Mouse (Mus musculus): ENCODE data around the gene Dscaml1. TPM values are rescaled to one million over a fixed set of nuclear protein-coding genes. Genes with fewer than 3 reads are reported as not detected.

Gene Dscaml1
- polyA plus RNA-seq, 1 experiment from 2014 or later: 11.2 TPM

DNA sequence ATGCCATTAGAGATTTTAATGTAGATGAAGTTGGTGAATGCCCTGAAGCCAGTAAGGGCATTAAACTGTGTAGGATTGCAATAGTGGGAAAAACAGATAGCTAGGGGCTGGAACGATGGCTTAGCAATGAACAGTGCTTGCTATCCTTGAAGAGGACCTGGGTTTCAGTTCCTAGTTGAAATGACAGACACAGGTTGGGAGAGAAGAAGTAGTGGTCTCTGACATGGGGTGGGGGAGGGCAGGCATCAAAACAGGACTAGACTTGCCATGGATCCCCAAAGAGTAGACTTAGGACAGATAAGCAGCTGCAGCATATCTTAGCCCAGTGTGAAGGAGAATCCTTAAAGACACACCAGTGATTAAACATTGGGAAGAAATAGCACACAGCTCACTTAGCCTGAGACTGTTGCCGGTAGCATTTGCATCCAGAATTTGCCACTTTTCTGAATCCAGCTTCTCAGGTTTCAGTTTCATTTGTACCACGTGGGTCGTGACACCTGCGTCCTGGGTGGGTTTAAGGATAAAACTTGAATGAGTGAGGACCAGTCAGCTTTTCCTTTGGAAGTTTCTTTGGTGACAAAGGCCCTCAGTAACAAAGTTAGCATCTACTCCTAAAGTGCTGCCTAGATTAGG is 75.0 kb downstream of the Dscaml1 start:
- no peak overlapping the region for H3K4me2 ChIP-seq
- H3K9me3 ChIP-seq: no peaks in the 10 kb centered on the region
- H3K4me3 ChIP-seq: no peak overlapping the region
- no peaks in the 10 kb centered on the region for H3K27me3 ChIP-seq
- no peaks in the 10 kb centered on the region for H3K36me3 ChIP-seq
- no peak overlapping the region for H3K9ac ChIP-seq
- H3K4me1 ChIP-seq (replicated peaks): peaks cover 43% of the 10 kb centered on the region
- 66% methylated on average over 5 of the region's 5 CpGs for WGBS
- no peak overlapping the region for H3K27ac ChIP-seq
- no peak for ATAC-seq (ENCODE audit: low FRiP score)

DNA sequence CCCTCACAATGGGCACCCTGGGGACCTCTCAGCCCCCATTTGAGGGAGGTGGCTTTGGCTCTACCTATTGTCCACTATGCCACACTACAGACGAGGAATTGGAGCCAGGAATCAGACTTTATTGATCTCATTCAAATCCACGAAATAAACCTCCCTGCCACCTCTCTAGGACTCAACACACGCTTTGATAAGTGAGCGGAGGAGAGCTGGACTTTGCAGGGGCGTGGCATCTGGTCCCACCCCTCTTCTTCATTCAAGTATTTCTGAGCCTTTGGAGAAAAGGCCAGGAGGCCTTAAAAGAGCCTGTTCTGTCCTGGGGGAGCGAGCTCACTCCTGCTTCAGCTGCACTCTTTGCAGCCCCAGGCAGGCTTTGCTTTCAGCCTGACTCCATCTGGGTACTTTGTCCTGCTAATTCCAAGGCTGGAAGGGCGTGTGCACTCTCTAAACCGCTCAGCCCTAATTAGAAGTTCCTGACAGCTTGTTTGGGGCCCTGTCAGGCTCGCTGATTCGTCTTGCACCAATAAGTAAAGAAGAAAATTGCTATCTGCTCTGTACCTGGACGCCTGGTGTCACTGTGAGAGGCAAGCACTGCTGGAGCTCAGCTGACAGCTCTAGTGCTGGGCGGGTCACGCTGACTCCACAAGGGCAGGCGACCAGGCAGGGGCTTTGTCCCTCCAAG is 75.7 kb downstream of the Dscaml1 start:
- no peak overlapping the region for H3K27ac ChIP-seq
- no peaks in the 10 kb centered on the region for H3K27me3 ChIP-seq
- H3K4me3 ChIP-seq: no peak overlapping the region
- H3K9me3 ChIP-seq: no peaks in the 10 kb centered on the region
- ATAC-seq (ENCODE audit: low FRiP score): no peak
- no peak overlapping the region for H3K4me2 ChIP-seq
- peaks cover 46% of the 10 kb centered on the region for H3K4me1 ChIP-seq (replicated peaks)
- 16% methylated on average over 14 of the region's 14 CpGs for whole genome bisulfite sequencing
- H3K36me3 ChIP-seq: no peaks in the 10 kb centered on the region
- peak overlapping the region; percentile 9; the same call in 1 of the 2 replicates for H3K9ac ChIP-seq

DNA sequence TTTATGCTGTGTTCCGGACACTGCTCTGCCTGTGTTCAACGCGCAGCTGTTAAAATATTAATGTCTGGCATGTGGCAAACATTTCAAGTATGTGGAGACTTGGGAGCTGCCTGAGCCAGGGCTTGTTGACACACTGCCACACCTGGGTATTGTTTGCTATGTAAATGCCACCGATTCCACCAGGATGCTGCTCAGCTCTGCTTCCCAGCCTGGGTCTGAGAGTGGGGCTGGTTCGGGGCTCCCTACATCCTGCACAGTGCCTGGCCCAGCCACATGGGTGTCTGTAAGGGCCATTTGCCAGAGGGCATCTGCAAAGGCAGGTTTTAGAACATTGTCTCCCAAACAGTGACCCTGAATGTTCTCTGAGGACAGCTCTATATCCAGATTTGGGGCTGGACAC is 78.5 kb downstream of the Dscaml1 start:
- Histone ChIP-seq H3K9me3 (no peaks in the 10 kb centered on the region), H3K4me2 (no peak overlapping the region), H3K27ac (peak overlapping the region; percentile 40), H3K4me1 (replicated peaks) (peaks cover 51% of the 10 kb centered on the region), H3K27me3 (no peaks in the 10 kb centered on the region), H3K4me3 (no peak overlapping the region), H3K9ac (0 out of 2 replicates have a peak overlapping the region, but pooled peaks have one; percentile 6), H3K36me3 (no peaks in the 10 kb centered on the region)
- 48% methylated on average over 5 of the region's 5 CpGs for WGBS
- no peak for ATAC-seq (ENCODE audit: low FRiP score)

DNA sequence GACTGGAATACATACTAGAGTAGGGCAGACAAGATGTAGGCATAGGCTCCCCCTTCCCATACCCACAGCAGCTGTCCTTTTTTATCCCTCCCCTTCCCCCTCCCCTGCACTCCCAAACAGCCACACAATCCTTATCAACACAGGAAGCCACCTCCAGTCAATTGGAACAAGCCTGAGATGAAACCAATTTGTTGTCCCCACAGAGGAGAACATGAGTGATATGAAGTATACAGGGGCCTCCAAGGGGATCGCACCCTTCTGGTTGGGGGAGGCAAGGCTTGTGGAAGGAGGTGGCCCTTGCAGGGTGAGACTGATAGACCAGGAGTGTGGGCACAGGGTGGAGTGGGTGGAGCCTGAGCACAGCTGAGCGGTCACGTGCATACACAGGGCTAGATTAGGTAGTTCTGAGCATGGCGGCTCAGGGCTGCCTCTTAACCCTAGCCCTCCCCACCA is 79.1 kb downstream of the Dscaml1 start:
- Histone ChIP-seq H3K4me1 (replicated peaks) (peaks cover 53% of the 10 kb centered on the region), H3K27ac (peak overlapping the region; percentile 40; the same call in 1 of the 2 replicates)

DNA sequence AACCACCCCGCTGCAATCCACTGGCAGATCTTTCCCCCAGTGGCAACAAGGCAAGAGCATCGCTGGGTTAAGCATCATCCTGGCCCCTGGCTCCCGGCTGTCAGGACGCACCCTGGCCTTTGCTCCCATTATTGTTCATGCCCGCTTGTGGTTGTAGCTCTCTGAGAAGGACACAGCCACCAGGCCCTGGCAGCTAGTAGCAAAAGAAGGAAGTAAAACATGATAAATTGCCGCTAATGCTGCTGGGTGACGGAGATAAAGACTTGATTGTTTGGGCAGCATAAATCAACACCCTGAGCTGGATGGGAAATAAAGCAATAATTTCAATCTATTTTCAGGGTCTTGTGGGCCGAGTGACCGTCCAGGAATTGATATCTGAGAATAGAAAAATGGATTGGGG is 81.1 kb downstream of the Dscaml1 start:
- Histone ChIP-seq H3K4me1 (replicated peaks) (peaks cover 43% of the 10 kb centered on the region), H3K27ac (peak overlapping the region; percentile 60; the same call in 1 of the 2 replicates), H3K36me3 (no peaks in the 10 kb centered on the region), H3K9ac (no peak overlapping the region), H3K4me3 (no peak overlapping the region), H3K4me2 (no peak overlapping the region), H3K27me3 (no peaks in the 10 kb centered on the region), H3K9me3 (no peaks in the 10 kb centered on the region)
- WGBS: 36% methylated on average over 9 of the region's 9 CpGs
- ATAC-seq (ENCODE audit: low FRiP score): no peak

More for the DNA sequence above, 79.1 kb downstream of the Dscaml1 start:
- ATAC-seq (ENCODE audit: low FRiP score): peak; percentile 74
- Histone ChIP-seq H3K4me3 (no peak overlapping the region), H3K27me3 (no peaks in the 10 kb centered on the region), H3K9ac (no peak overlapping the region), H3K36me3 (no peaks in the 10 kb centered on the region), H3K9me3 (no peaks in the 10 kb centered on the region), H3K4me2 (no peak overlapping the region)
- WGBS: 51% methylated on average over 4 of the region's 4 CpGs

DNA sequence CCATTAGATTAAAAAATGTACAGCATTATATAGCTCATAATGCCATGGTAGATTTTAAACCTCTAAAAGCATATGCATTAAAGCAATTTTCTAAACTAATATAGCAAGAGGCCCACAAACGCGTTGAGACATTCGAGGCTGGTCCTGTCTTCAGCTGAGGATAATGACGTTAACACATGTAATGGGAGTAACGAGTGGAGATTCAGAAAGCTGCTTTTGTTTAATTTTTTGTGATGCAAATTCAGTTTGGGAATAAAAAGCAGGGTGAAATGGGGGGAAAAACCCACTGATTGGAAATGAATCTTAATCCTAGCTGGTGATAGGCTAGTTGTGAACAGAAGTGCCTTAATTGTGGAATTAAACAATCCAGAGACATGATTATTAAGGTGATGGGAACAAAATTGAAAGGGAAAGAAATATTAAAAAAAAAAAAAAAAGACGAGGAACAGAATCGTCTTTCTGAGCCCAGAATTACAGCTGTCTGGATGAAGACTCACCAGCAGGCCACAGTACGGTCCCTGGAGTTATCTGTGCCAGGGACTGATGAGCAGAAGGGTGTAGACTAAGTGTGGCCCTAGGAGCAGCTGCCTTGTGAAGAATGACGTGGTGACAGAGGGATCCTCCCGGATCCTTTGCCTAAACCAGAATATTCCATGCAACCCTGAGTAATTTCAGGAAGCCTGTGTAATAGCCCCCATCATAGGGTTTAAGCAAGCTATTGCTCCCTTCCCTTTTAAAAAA is 84.5 kb downstream of the Dscaml1 start:
- no peak overlapping the region for H3K9ac ChIP-seq
- peak overlapping the region; percentile 24; the same call in 1 of the 2 replicates for H3K27ac ChIP-seq
- H3K4me2 ChIP-seq: no peak overlapping the region
- no peak overlapping the region for H3K4me3 ChIP-seq
- H3K27me3 ChIP-seq: no peaks in the 10 kb centered on the region
- WGBS: 51% methylated on average over 10 of the region's 10 CpGs
- peaks cover 36% of the 10 kb centered on the region for H3K4me1 ChIP-seq (replicated peaks)
- ATAC-seq (ENCODE audit: low FRiP score): no peak
- no peaks in the 10 kb centered on the region for H3K9me3 ChIP-seq
- H3K36me3 ChIP-seq: no peaks in the 10 kb centered on the region

DNA sequence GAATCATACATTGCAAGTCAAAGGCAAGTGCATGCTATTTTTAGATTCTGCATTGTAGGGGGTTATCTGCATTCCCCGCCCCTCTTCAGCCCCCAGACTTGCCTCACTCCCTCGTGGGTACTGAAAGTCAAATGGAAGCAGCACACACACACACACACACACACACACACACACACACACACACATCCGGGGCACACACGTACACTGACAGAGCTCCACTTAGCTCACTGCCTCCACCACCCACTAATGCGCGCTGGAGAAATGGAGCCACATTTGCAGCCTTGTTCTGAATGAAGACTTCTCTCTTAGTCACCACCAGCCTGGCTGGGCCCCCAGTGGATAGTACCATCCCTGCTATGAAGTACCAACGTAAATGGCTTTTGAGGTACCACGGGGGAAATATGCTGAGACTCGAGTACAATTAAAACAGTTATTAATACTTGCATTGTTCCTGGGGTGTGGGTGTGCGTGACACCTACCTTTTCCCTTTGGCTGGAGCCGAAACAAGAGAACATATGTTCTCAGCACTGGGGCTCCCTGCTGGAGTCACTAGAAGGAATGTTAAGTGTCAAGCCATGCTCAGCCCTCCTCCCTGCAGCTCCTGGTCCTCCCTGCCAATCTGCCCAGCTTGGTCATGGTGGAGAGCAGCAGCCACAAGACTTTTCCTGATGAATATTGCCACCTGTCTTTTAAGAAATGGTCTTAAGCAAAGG is 91.7 kb downstream of the Dscaml1 start:
- Histone ChIP-seq H3K4me3 (no peak overlapping the region), H3K36me3 (no peaks in the 10 kb centered on the region), H3K4me2 (no peak overlapping the region), H3K27ac (no peak overlapping the region), H3K9ac (no peak overlapping the region), H3K27me3 (0 out of 2 replicates have a peak, but pooled peaks cover 3% of the 10 kb centered on the region), H3K9me3 (no peaks in the 10 kb centered on the region), H3K4me1 (replicated peaks) (peaks cover 16% of the 10 kb centered on the region; the same call in 1 of the 2 replicates)
- no peak for ATAC-seq (ENCODE audit: low FRiP score)
- WGBS: 67% methylated on average over 11 of the region's 11 CpGs

DNA sequence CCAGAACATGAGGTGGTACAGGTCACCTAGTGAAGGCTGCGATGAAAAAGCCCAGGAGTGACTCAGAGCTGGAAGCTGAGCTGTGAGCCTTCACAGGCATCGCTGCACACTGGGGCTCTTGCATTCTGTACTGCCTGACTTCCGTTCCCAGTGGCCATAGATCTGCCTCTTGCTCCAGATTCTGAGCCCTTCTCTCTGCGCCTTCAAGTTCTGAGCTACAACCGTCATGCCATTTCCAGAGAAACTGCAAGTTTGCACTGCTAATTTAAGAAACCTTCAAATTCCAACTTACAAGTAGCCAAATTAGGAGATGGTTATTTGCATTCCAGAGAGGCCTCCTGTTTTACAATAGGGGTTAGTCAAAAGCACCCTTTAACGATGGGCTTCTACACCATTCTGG is 93.4 kb downstream of the Dscaml1 start:
- no peak for ATAC-seq (ENCODE audit: low FRiP score)
- Histone ChIP-seq H3K4me3 (no peak overlapping the region), H3K4me1 (replicated peaks) (0 out of 2 replicates have a peak, but pooled peaks cover 9% of the 10 kb centered on the region), H3K4me2 (no peak overlapping the region), H3K27me3 (0 out of 2 replicates have a peak, but pooled peaks cover 3% of the 10 kb centered on the region), H3K36me3 (no peaks in the 10 kb centered on the region), H3K9ac (no peak overlapping the region), H3K9me3 (no peaks in the 10 kb centered on the region), H3K27ac (no peak overlapping the region)
- WGBS: 87% methylated on average over 6 of the region's 6 CpGs

DNA sequence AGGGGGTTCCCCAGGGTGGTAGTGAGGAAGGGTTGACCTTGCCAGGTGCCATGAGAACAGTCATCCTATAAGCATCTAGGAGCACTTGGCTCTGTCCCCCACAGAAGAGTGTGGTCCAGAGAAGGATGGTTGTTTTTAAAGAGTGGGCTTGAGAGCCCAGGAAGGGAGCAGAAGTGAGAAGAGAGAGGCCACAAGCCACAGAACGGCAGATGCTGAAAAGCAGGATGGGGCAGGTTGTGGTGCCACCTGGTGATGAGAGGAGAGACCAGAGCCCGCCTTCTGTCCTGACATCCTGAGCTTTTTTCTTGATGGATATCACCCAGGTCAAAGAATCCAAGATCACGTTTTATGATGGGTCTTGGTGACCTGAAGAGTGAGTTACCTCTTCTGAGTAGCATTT is 96.4 kb downstream of the Dscaml1 start:
- Histone ChIP-seq H3K27me3 (0 out of 2 replicates have a peak, but pooled peaks cover 3% of the 10 kb centered on the region), H3K4me1 (replicated peaks) (0 out of 2 replicates have a peak, but pooled peaks cover 9% of the 10 kb centered on the region), H3K9me3 (no peaks in the 10 kb centered on the region), H3K36me3 (no peaks in the 10 kb centered on the region), H3K4me3 (no peak overlapping the region), H3K4me2 (no peak overlapping the region), H3K27ac (no peak overlapping the region), H3K9ac (no peak overlapping the region)
- no peak for ATAC-seq (ENCODE audit: low FRiP score)
- whole genome bisulfite sequencing: 76% methylated on average over 3 of the region's 3 CpGs

DNA sequence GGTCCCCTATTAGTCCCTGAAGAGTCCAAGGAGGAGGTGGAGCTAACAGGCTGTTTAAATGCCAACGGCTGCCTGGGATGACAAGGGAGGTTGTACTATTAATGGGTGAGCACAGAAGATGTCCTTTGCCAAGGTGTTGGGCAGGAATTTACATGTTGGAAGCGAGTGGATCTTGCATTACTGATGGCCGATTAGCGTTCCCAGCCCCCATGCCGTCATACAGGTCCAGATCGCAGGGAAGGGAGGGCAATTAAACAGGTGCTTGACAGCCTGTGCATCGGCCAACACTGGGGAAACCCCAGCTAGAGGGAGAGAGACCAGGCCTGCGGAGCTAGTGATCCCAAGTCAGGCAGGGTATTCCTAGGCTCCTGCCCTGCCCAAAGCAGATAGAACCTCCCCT is 98.1 kb downstream of the Dscaml1 start:
- ATAC-seq (ENCODE audit: low FRiP score): no peak
- Histone ChIP-seq H3K4me1 (replicated peaks) (peaks cover 7% of the 10 kb centered on the region), H3K36me3 (no peaks in the 10 kb centered on the region), H3K27ac (no peak overlapping the region), H3K9me3 (no peaks in the 10 kb centered on the region), H3K4me3 (no peak overlapping the region), H3K9ac (no peak overlapping the region), H3K27me3 (0 out of 2 replicates have a peak, but pooled peaks cover 3% of the 10 kb centered on the region), H3K4me2 (no peak overlapping the region)
- 78% methylated on average over 8 of the region's 8 CpGs for WGBS

DNA sequence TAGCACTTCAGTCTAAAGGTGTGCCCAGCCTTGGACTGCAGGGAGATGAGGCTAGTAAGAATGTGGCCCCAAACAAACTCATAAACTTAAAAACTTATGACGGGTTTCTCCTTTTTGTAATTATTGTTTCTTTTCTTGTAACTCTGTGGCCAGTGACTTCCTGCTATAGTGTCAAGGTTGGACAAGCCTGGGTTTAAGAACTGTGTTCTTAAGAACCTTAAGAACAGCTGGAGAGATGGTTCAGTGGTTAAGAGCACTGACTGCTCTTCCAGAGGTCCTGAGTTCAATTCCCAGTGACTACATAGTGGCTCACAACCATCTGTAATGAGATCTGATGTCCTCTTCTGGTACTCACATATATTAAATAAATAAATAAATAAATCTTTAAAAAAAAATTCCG is 106.8 kb downstream of the Dscaml1 start:
- Histone ChIP-seq H3K4me1 (replicated peaks) (peaks cover 62% of the 10 kb centered on the region), H3K9me3 (no peaks in the 10 kb centered on the region), H3K4me3 (no peak overlapping the region), H3K27ac (no peak overlapping the region), H3K4me2 (no peak overlapping the region), H3K27me3 (no peaks in the 10 kb centered on the region), H3K36me3 (no peaks in the 10 kb centered on the region), H3K9ac (no peak overlapping the region)
- WGBS: 91% methylated on average over 2 of the region's 2 CpGs
- no peak for ATAC-seq (ENCODE audit: low FRiP score)

All from hindbrain, embryonic 13.5 days (tissue).